Mouse (Mus musculus) limb, embryonic 14.5 days (tissue): ENCODE results near the gene Kdm4b. TPM values are rescaled to one million over a fixed set of nuclear protein-coding genes. Genes with fewer than 3 reads are reported as not detected.

Experiments used
- ATAC-seq: fragments of 200-750 bp; cut with Nextera tagmentation; 2 replicates; pipeline ENCODE4 v1.8.0; 2017; ENCODE audit warnings: low read depth, moderate number of reproducible peaks, moderate TSS enrichment; ENCODE audit not compliant: low FRiP score
- DNase-seq: peaks from one replicate; pipeline ENCODE4 v3.0.0-alpha.2; 2015; ENCODE audit warnings: low spot score
- H3K27ac ChIP-seq: fragments of 300-500 bp; sonication (generic); replicated peaks from 2 replicates; pipeline ENCODE4 v1.5.1; 2014; ENCODE audit warnings: low read depth, mild to moderate bottlenecking, low read length, moderate library complexity, mixed read lengths
- H3K27me3 ChIP-seq: fragments of 300-500 bp; sonication (generic); 2 replicates; pipeline ENCODE4 v1.6.1; 2014; ENCODE audit warnings: low read length, mixed read lengths; ENCODE audit not compliant: control insufficient read depth, insufficient read depth
- H3K36me3 ChIP-seq: fragments of 300-500 bp; sonication (generic); 2 replicates; pipeline ENCODE4 v1.6.1; 2014; ENCODE audit warnings: mild to moderate bottlenecking, low read length, moderate library complexity, mixed read lengths; ENCODE audit not compliant: control insufficient read depth, insufficient read depth
- H3K4me1 ChIP-seq: fragments of 300-500 bp; sonication (generic); 2 replicates; pipeline ENCODE4 v1.6.1; 2014; ENCODE audit warnings: antibody characterized with exemption, low read length, mixed read lengths; ENCODE audit not compliant: control insufficient read depth, insufficient read depth
- H3K4me2 ChIP-seq: fragments of 300-500 bp; sonication (generic); replicated peaks from 2 replicates; pipeline ENCODE4 v1.6.1; 2014; ENCODE audit warnings: low read depth, mild to moderate bottlenecking, low read length, moderate library complexity; ENCODE audit not compliant: severe bottlenecking
- H3K4me3 ChIP-seq: fragments of 300-500 bp; sonication (generic); replicated peaks from 2 replicates; pipeline ENCODE4 v1.5.1; 2014; ENCODE audit warnings: low read length
- H3K9ac ChIP-seq: fragments of 300-500 bp; sonication (generic); 2 replicates; pipeline ENCODE4 v1.6.1; 2014; ENCODE audit warnings: mild to moderate bottlenecking, low read depth, low read length, moderate library complexity; ENCODE audit not compliant: severe bottlenecking
- H3K9me3 ChIP-seq: fragments of 300-500 bp; sonication (generic); 2 replicates; pipeline ENCODE4 v1.6.1; 2016; ENCODE audit warnings: low read length; ENCODE audit not compliant: control insufficient read depth
- POLR2A ChIP-seq: fragments of 200-500 bp; IDR thresholded peaks from 2 replicates; pipeline ENCODE4 v1.8.0; 2012; ENCODE audit warnings: inconsistent platforms, mild to moderate bottlenecking, moderate library complexity, borderline replicate concordance; ENCODE audit not compliant: insufficient read depth, insufficient read length; ENCODE audit errors: extremely low read depth
- WGBS: fragments of 180-500 bp; shearing (Covaris S2); extraction: QIAGEN DNeasy Blood & Tissue Kit; methylation state at CpG from one replicate; pipeline ENCODE4 v1.1.7; 2014; 5-methylcytosine and 5-hydroxymethylcytosine counted together
- polyA plus RNA-seq, 2 experiments: library from polyadenylated mRNA; depleted of rRNA in 1 of 2; stranded (reverse) in 1 of 2; unstranded in 1 of 2; fragments of >200 nt; fragmentation: Nextera tagmentation in 1 of 2; extraction: Ambion mirVana in 1 of 2; gene quantifications; 2 replicates each; pipeline versions ENCODE4 v1.2.1 to v1.2.3; 2012 to 2014

The Kdm4b gene
- polyA plus RNA-seq, 2 experiments: 36.0 to 36.4 TPM

GRCm38 (mm10) chr17:56305156-56305555 is 20.7 kb upstream of the Kdm4b start:
- H3K9ac ChIP-seq: peak overlapping the region; percentile 66
- TF ChIP-seq POLR2A: no peak
- peak overlapping the region; percentile 74 for H3K4me3 ChIP-seq
- H3K9me3 ChIP-seq: no peaks in the 10 kb centered on the region
- no peak for ATAC-seq
- H3K36me3 ChIP-seq: peaks cover 37% of the 10 kb centered on the region
- 9% methylated on average over 9 of the region's 9 CpGs for WGBS
- peak overlapping the region; percentile 99 for H3K4me2 ChIP-seq
- peaks cover 23% of the 10 kb centered on the region for H3K4me1 ChIP-seq
- no peak for DNase-seq
- H3K27me3 ChIP-seq: no peaks in the 10 kb centered on the region
- H3K27ac ChIP-seq: peak overlapping the region; percentile 21; the same call in 1 of the 2 replicates

- WGBS: 53% methylated on average over 8 of the region's 8 CpGs
- H3K36me3 ChIP-seq: peaks cover 44% of the 10 kb centered on the region
- peak overlapping the region; percentile 99 for H3K4me2 ChIP-seq
- peak overlapping the region; percentile 74; the same call in 1 of the 2 replicates for H3K4me3 ChIP-seq
- DNase-seq (no peak), ATAC-seq (no peak)
- peaks cover 23% of the 10 kb centered on the region for H3K4me1 ChIP-seq
- no peaks in the 10 kb centered on the region for H3K27me3 ChIP-seq
- no peak overlapping the region for H3K27ac ChIP-seq
- no peak overlapping the region for H3K9ac ChIP-seq
- H3K9me3 ChIP-seq: no peaks in the 10 kb centered on the region
- TF ChIP-seq POLR2A: no peak
These were observed 20.0 kb upstream of the Kdm4b start for GRCm38 (mm10) chr17:56305826-56306225.

- no peaks in the 10 kb centered on the region for H3K9me3 ChIP-seq
- DNase-seq (peak; percentile 66), ATAC-seq (no peak)
- H3K27me3 ChIP-seq: no peaks in the 10 kb centered on the region
- peaks cover 16% of the 10 kb centered on the region for H3K4me1 ChIP-seq
- WGBS: 59% methylated on average over 6 of the region's 6 CpGs
- peak overlapping the region; percentile 5; the same call in 1 of the 2 replicates for H3K4me2 ChIP-seq
- peak overlapping the region; percentile 19; the same call in 1 of the 2 replicates for H3K27ac ChIP-seq
- no peak for TF ChIP-seq POLR2A
- no peak overlapping the region for H3K4me3 ChIP-seq
- peaks cover 65% of the 10 kb centered on the region for H3K36me3 ChIP-seq
- 0 out of 2 replicates have a peak overlapping the region, but pooled peaks have one; percentile 4 for H3K9ac ChIP-seq
These were observed 17.8 kb upstream of the Kdm4b start for GRCm38 (mm10) chr17:56308088-56308487.

- no peak overlapping the region for H3K4me3 ChIP-seq
- H3K4me1 ChIP-seq: peaks cover 14% of the 10 kb centered on the region; the same call in 1 of the 2 replicates
- DNase-seq (no peak), ATAC-seq (no peak)
- peaks cover 77% of the 10 kb centered on the region for H3K36me3 ChIP-seq
- no peak overlapping the region for H3K27ac ChIP-seq
- no peak overlapping the region for H3K4me2 ChIP-seq
- no peaks in the 10 kb centered on the region for H3K27me3 ChIP-seq
- no peak for TF ChIP-seq POLR2A
- no peak overlapping the region for H3K9ac ChIP-seq
- no peaks in the 10 kb centered on the region for H3K9me3 ChIP-seq
- 92% methylated on average over 15 of the region's 15 CpGs for WGBS
These were observed 16.5 kb upstream of the Kdm4b start for GRCm38 (mm10) chr17:56309191-56309945.

- Histone ChIP-seq H3K36me3 (peaks cover 37% of the 10 kb centered on the region), H3K4me1 (peaks cover 16% of the 10 kb centered on the region), H3K4me2 (no peak overlapping the region), H3K27ac (no peak overlapping the region), H3K9ac (no peak overlapping the region), H3K9me3 (no peaks in the 10 kb centered on the region), H3K27me3 (no peaks in the 10 kb centered on the region), H3K4me3 (no peak overlapping the region)
- 54% methylated on average over 3 of the region's 3 CpGs for WGBS
- no peak for DNase-seq
- ATAC-seq: no peak
- TF ChIP-seq POLR2A: no peak
These were observed 1.4 kb upstream of the Kdm4b start for GRCm38 (mm10) chr17:56324419-56324818.
